Mouse (Mus musculus): Measurements from ENCODE around the gene Xpo4.

- TF ChIP-seq CTCF (IDR thresholded peaks at IDR 0.05; ENCODE audit: low read depth), result no peak
- no peak for TF ChIP-seq EP300 (IDR thresholded peaks at IDR 0.05; ENCODE audit: low read depth)
Observed at GRCm38 (mm10) chr14:57686647-57687046, 21.4 kb upstream of the Xpo4 start.

All from heart, postnatal 0 days (tissue).